Mouse (Mus musculus) ovary, postnatal 36 days (tissue): ENCODE measurements around the gene Aasdhppt.

Source experiments
- DNase-seq: peaks from one replicate; pipeline ENCODE4 v3.0.0; 2022; ENCODE audit warnings: low spot score, mixed read lengths

Aasdhppt gene

DNA sequence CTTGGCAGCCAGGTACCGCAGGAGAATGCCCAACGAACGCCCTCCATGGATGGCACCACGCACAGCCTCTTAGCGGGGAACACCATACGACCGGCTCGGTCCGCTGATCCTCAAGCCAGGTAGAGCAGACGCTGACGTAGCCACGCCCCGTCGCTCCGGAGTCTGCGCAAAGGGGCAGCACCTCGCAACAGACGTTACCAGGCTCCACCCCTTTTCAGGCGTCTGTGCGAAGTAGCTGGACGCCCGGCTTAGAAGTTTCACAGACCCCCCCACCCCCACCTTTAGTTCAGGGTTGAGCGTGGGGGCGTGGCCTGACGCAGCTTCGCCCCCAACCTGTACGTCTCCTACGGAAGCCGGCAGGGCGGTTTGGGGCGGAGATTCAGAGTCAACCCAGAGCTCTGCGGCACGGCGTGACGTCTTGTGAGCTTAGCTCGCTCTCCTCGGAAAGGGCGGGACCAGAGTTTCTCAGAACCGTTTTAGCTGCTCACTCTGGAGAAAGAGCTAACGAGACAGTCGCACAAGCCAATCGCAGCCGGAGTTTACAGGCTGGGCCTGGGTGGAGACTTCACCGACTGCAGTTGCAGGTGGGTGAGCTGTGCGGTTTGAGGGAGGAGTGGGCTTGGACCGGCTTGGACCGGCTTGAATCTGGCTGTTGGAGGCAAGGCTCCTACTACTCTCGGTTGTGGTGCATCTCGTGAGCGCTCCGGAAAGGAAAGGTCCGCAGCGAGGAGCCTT lies at the start of gene Aasdhppt, which contains the start of gene Kbtbd3:
Aasdhppt (minus strand) TSS at position 121 of the 735 bp plus-strand sequence.
Kbtbd3 (plus strand) TSS at position 483 of the 735 bp plus-strand sequence.
- DNase-seq, result peak; percentile 98

- DNase-seq, result no peak
These were observed 43.9 kb upstream of the Aasdhppt start for GRCm38 (mm10) chr9:4353163-4353562.

GRCm38 (mm10) chr9:4318939-4319721 lies 9.9 kb upstream of the Aasdhppt start:
- no peak for DNase-seq

- no peak for DNase-seq
These were observed 6.5 kb upstream of the Aasdhppt start for GRCm38 (mm10) chr9:4315746-4316145.

- DNase-seq, result no peak
These were observed 4.7 kb upstream of the Aasdhppt start for GRCm38 (mm10) chr9:4313946-4314345.

GRCm38 (mm10) chr9:4311162-4311561 lies 1.9 kb upstream of the Aasdhppt start:
- no peak for DNase-seq

DNA sequence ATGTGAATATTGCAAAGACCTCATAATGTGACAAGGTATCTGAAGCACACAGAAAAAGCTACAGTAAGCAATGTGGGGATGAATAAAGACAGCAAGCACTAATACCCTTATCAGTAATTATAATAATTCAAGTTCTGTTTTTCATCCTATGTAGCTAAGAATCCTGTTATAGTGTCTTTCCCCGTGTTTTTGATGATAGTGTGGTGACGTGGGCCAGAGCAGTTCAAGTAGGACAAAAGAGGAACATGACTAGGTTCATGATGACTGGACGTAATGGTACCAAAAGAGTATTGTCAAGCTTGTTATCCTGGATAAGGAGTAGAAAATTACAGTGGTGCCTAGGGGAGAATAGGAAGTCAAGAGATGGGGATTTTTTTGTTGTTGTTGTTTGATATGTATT lies 1.4 kb upstream of the Aasdhppt start:
- DNase-seq, result no peak

- no peak for DNase-seq
These were observed 482 bp downstream of the Aasdhppt start for GRCm38 (mm10) chr9:4308628-4309350.

DNA sequence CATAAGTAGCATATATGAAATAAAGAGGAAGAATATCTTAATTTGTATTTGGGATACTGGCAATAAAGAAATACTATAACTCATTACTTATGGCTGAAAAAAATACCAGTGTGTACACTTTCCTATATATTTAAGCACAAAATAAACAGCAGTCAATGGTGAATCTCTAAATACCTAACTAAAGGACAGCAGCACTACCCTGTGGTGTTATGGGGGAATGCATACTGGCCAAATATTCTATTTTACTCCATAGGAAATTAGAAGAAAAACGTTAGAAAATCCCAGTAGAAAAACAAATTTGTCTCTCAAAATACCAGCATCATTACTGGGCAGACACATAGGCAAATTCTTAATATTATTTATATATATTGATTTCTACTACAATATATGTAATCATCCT lies 4.4 kb downstream of the Aasdhppt start:
- no peak for DNase-seq

DNA sequence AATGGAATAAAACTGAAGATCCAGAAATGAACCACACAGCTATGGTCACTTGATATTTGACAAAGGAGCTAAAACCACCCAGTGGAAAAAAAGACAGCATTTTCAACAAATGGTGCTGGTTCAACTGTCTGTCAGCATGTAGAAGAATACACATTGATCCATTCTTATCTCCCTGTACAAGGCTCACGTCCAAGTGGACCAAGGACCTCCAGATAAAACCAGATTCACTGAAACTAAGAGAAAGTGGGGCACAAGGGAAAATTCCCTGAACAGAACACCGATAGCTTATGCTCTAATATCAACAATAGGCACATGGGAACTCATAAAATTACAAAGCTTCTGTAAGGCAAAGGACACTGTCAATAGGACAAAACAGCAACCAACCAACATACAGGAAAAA lies 8.8 kb downstream of the Aasdhppt start:
- DNase-seq, result no peak

DNA sequence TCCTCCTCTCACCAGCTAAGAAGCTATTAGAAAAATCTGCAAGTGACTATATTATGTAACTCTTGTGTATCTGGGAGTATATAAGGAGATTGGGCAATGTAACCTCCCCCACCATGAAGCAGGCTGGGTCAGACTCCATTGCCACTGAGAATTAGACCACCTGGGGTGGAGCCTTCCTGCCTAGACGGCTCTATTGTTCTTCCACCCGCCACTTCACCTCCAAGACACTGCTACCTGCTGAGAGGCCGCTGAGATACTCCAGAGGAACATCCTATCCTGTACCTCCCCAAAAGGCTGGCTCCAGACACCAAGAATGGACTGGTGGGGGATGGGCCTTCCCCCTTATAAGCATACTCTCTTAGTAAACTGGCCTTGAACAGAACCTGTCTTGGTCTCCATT lies 25.4 kb downstream of the Aasdhppt start:
- DNase-seq, result no peak

DNA sequence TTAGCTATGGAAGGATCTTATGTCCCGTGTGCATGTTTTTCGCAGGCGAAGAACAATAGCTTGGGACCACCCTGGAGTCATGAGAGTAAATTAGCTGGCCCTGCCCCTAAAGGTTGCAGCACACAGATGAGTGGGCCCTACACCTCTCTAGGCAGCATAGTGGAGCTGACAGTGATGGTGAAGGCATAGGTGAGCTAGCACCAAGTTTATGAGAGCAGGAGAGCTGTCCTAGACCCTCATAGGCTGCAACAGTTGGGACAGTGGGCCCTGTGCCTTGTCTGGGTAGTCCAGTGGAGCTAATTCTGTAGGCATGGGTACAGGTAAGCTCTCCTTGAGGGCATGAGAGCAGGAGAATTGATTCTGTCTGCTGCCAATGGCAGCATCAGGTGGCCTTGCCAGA lies 42.4 kb downstream of the Aasdhppt start:
- no peak for DNase-seq

DNA sequence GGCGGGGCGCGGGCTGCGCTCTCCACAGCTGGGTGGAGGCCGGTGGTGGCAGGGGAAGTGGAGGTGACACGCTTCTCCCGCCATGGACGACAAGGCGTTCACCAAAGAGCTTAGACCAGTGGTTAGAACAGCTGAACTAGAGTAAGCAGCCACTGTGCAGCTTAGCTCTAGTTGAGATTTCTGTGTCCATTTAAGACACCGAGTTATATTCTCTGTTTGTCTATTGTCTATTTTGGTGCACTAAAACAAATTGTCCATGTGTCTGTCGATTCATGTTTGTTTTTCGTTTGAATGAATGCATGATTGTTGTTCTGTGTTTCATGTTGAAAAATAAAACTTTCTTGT lies 48.6 kb downstream of the Aasdhppt start:
- DNase-seq, result no peak

DNA sequence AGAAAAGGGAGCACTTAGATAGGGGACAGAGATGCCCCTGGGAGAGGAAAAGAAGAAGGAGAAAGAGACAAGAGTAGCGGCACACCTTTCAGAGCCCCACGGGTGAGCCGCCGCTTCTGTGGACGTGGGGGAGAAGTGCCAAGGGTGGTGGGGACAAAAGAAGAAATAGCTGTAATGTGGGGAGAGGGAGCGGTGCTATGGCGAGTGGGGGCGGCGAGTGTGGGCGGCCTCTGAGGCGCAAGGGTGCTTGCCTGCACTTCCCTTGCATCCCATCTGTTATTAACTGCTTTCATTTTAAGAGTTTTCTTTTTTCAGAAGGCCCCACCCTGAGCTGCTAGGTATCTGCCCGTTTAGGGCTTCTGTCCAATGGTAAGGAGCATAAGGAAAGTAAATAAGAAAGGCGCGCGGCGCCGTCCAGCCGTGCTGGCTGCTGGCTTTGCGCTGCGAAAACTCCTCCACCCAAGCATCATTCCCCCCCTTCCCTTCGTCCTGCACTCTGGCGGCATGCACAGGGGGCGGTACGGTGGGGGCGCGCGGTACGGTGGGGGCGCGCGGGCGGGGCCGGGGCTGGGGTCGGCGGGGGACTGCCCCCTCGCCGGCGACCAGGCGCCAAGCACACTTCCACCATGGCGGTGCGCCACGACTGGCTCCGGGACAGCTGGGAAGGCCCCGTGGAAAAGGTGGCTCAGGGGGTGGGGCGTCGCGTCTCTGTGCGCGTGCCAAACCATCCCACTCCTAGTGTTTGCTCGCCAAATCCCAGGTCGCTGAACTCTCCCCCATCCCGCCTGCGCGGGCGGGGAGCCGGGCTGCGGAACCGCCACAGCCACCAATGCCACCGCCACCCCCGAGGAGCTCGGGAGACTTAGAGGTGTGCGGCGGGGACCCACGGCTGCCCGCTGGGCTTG lies 49.2 kb downstream of the Aasdhppt start:
- DNase-seq, result peak; percentile 15

- DNase-seq, result no peak
These were observed 50.2 kb downstream of the Aasdhppt start for GRCm38 (mm10) chr9:4259074-4259473.
